Mouse (Mus musculus) layer of hippocampus, adult 8-10 months (tissue): ENCODE data around the gene 4931429L15Rik. TPM values are rescaled to one million over a fixed set of nuclear protein-coding genes. Genes with fewer than 3 reads are reported as not detected.
"Not testable (repeated sequence)": the region's sequence is repeated elsewhere in the genome, so short reads cannot be mapped to it uniquely, and the experiment has no call there.

ENCODE experiments used
- DNase-seq, 2 experiments: peaks; one replicate each; pipeline ENCODE4 v3.0.0; 2022; ENCODE audit warnings: low spot score in 2 of 2
- total RNA-seq, 4 experiments: library from RNA; stranded (reverse); gene quantifications; 2 replicates each; pipeline ENCODE4 v1.2.4; 2022

Gene 4931429L15Rik
- under 1 TPM in 1 of 4 experiments, not detected in 3; 0.31 TPM for total RNA-seq

GRCm38 (mm10) chr9:46319886-46320285, at the start of gene 4931429L15Rik:
TSS of gene 4931429L15Rik (minus strand) at chr9:46319986.
- not testable (repeated sequence) for DNase-seq

- no peak for DNase-seq
These were observed 42.7 kb upstream of the 4931429L15Rik start for GRCm38 (mm10) chr9:46362459-46362858.

DNA sequence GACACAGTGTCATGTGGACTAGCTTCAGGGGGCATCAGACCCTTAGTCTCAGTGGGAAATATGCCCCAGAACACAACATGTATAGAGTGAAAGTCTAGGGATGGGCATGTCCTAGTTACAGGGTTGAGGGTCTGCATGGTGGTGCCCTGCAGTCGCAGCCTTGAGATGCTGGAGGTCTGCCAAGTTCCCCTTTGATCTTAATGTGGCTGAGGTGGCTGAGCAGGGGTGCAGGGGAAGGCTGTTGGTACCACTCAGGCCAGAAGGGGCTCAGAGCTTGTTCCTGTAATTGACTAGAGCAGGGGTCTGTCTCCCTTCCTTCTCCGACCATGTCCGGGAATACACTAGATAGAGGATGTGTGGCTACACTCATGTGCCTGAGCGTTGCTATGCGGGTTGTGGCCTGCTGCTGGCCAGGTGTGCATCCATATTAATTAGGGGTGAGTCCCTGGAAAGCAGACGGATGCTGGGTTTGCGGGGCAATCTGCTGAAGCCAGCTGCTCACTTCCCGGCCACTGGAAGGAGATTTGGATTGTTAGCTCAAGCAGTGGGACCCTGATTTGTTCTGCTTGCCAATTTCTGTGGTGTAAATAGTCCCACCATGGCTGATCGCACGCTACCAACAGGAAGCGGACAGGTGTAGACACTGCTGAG, 41.8 kb upstream of the 4931429L15Rik start:
- no peak for DNase-seq

GRCm38 (mm10) chr9:46353992-46354391, 34.2 kb upstream of the 4931429L15Rik start:
- DNase-seq: peak in 1 of 2 experiments; percentile 60

DNA sequence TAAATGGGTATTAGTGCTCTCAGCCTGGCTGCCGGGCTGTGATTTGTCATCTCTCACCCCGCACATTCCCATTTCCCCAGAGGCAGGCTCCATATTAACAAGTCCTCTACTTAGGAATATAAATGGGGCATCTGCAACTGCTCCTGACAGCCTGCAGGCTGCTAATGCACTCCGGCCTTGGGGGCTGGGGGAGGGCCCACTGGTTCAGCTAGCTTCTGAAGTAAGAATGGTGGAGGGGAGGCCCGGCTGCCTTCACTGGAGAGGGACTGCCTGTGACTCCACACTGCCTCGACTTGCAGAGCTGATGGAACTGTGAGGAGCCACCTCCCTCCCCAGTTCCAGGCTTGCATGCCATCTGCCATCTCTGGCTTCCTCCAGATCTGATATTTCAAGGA, 33.5 kb upstream of the 4931429L15Rik start:
- peak in 1 of 2 experiments; percentile 42 for DNase-seq

DNA sequence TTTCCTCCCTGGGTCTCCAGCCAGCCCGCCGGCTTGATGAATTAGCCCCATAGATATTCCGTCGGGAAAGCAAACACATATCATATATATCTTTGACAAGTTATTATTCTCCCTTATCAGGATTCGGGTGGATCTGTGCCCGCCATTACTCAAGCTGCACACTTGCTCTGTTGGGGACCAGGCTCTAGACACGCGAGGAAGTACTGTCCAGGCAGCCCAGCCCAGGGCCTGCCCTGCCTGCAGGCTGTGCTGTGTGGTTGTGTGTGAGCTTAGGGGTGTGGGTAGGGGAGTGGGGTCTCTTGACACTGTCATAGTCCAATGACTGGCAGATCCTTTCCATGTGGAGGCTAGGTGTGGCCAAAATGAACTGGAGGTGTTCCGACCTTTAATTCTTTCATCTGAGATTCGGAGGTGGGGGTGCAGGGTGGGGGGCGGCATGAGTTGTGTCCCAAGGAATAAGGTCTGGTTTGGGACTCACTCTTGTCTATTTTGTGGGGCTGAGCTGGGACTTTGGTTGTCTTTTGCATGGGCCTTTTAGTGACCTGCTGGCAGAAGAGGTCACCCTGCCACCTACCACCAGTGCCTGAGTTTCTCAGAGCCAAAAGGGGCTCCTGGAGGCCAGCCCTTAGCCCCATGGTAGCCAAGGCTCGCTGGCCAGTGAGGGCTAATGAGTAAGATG, 33.0 kb upstream of the 4931429L15Rik start:
- DNase-seq: no peak

GRCm38 (mm10) chr9:46350451-46350981, 30.7 kb upstream of the 4931429L15Rik start:
- DNase-seq: peak in 1 of 2 experiments; percentile 46

GRCm38 (mm10) chr9:46345887-46346665, 26.3 kb upstream of the 4931429L15Rik start:
- DNase-seq: no peak

DNA sequence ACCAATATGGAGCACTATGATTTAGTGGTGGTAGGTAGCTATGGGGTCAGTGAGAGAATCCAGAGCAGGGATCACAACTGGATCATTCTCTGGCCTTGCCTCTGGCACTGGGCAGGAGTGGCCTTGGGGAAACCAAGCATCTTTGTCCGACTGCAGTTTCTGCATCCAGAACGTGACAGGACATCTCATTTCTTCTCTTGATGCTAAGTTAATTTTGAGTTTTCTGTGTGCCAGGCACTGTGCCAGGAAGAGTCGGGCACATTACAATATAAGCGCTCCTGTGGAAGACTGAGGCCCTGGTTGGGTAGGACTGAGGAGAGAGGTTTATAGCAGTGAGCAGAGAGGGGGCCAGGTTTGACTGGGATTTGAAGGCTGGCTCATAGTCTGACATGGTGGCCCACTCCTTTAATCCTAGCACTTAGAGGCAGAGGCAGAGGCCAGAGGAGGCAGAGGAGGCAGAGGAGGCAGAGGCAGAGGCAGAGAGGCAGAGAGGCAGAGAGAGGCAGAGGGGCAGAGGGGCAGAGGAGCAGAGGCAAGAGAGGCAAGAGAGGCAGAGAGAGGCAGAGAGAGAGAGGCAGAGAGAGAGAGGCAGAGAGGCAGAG, 19.4 kb upstream of the 4931429L15Rik start:
- DNase-seq: no peak

DNA sequence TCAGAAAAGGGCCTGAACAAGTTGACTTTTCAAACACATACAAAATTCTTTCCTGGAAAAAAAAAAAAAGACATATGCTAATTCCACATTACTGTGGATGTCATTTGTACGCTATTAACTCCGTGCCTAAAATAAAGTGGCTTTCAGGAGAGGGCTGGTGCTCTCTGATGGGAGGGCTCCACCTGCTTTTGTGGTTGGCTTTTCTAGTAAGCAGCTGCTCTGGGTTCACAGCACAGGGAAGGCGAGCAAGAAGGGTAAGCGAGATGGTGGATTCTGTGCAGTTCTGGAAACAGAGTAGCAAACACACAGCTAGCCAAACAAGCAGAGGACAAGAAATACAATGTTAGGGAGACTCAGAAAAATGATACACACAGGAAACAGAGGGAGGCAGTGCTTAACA, 18.6 kb upstream of the 4931429L15Rik start:
- DNase-seq: no peak

DNA sequence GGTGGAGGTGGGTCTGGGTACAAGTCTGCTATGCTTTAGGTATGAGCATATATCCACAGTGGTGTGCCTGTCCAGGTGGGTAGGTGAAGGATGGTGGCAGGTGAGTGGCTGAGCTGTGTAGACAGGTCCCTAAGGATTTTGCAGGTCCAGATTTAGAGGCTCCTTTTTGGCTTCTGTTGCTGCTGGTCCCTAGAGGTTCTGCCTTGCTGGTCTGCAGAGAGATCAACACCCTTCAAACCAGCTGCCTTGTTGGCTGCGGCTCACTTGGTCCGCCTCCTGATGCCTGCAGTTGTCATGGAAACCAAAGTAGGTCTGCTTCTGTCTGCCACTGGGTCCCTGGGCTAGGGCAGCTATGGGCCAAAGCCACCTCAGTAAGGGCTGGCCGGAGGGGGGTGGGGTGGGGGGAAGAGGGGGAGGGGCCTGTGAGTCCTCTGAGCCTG, 18.1 kb upstream of the 4931429L15Rik start:
- peak; percentile 69 to 80 for DNase-seq

- DNase-seq: no peak
These were observed 17.5 kb upstream of the 4931429L15Rik start for GRCm38 (mm10) chr9:46337331-46337730.

GRCm38 (mm10) chr9:46336294-46336693, 16.5 kb upstream of the 4931429L15Rik start:
- not testable (repeated sequence) for DNase-seq

GRCm38 (mm10) chr9:46335461-46335995, 15.7 kb upstream of the 4931429L15Rik start:
- no peak for DNase-seq

DNA sequence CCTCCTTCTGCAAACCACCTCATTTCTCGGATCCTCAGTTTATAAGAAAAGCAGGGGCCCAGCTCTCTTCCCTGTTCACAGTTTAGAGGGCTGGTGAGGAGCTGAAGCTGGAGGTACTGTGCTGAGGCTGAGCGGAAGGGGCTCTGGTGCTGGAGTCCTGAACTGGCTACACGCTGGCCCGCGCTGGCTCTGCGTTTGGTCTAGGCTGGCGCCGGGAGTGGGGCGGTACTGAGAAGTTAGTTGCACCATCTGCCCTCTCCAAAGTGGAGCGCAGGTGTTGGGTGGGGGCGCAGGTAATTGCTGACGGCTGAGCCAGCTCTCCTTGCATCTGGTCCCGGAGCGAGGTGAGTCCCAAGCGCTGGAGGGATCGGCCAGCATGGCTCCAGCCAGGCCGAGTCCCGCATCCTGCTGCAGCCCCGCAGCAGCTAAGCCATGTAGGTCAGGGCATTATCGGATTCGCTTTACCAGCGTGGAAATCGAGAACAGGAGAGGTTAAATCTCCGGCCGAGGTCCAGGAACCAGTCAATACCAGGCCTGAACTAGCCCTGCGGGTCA, 14.8 kb upstream of the 4931429L15Rik start:
- DNase-seq: no peak

DNA sequence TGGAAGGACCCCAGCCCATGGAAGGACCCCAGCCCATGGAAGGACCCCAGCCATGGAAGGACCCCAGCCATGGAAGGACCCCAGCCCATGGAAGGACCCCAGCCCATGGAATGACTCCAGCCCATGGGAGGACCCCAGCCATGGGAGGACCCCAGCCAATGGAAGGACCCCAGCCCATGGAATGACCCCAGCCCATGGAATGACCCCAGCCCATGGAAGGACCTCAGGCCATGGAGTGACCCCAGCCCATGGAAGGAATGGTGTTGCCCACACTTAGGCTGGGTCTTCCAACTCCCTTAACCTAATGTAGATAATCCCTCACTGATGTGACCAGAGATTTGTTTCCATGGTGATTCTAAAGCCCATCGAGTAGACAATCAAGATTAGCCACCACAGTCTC, 11.5 kb upstream of the 4931429L15Rik start:
- DNase-seq: no peak

GRCm38 (mm10) chr9:46330586-46330895, 10.8 kb upstream of the 4931429L15Rik start:
- DNase-seq: no peak

DNA sequence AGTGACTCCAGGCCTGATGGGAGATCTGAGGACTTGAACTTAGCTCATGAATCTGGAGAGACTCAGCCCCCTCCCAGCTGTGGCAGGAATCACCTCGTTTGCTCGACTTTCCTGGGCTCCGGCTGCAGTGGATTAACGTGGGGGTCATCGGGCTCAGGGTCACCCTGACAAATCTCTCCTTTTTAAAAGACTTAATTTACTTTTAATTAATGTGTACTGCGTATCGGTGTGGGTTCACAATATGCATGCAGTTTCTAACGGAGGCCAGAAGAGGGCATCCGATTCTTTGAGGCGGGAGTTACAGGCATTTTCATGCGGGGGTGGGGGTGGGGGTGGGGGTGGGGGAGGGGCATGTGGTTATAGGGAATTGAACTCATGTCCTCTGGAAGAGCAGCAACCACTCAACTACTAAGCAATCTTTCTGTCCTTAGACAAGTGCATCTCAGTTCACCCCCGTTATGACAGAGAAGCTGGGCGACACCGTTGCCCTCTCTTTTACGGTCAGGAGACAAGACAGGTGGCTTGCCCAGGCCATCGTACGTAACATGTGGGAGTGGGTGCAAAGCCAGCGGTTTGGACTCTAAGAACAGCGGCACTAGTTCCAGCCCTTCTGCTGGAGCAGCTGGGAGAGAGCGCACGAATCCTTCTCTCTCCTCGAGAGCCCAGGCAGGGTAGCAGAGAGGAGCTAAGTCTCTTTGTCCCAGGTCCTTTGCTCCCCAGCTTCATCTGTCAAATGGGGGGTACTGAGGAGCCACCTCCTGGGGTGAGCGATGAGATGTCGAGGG, 10.2 kb upstream of the 4931429L15Rik start:
- DNase-seq: no peak

DNA sequence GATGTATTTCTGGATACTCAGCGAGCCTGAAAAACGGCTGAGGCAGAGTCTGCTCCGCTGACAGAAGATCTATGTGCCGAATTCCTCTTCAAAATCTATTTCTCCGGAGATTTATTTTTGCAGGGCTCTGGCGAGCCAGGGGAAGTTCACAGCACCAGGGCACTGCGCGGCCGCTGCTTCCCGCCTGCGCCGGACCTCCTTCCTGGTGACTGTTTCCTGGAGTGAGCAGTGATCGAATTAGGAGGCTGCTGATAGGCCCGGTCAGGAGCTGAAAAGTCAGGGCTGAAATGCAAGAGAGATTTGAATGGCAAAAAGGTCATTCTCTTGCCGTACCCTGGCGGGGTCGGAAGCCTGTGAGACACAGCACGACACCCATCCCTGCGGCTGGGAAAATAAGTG, 9.5 kb upstream of the 4931429L15Rik start:
- no peak for DNase-seq

- peak in 1 of 2 experiments; percentile 74 for DNase-seq
These were observed 8.9 kb upstream of the 4931429L15Rik start for GRCm38 (mm10) chr9:46328572-46329249.
